Mouse (Mus musculus) megakaryocyte, embryonic 14.5 days (primary cell): ENCODE results near the gene Chst15.

Experiments
- FLI1 ChIP-seq: IDR thresholded peaks from 2 replicates; pipeline ENCODE4 v1.6.1; 2012; ENCODE audit warnings: low read length, inconsistent platforms, mixed read lengths
- GATA1 ChIP-seq: IDR thresholded peaks from 3 replicates; pipeline ENCODE4 v1.6.1; 2012; ENCODE audit warnings: mixed read lengths, low read length, inconsistent platforms, borderline replicate concordance

GRCm38 (mm10) chr7:132261885-132262284 is 55.1 kb downstream of the Chst15 start:
- TF ChIP-seq GATA1 (no peak), FLI1 (no peak)
